8 mouse cellular contexts compared by ENCODE assay signal in the genomic region with DNA sequence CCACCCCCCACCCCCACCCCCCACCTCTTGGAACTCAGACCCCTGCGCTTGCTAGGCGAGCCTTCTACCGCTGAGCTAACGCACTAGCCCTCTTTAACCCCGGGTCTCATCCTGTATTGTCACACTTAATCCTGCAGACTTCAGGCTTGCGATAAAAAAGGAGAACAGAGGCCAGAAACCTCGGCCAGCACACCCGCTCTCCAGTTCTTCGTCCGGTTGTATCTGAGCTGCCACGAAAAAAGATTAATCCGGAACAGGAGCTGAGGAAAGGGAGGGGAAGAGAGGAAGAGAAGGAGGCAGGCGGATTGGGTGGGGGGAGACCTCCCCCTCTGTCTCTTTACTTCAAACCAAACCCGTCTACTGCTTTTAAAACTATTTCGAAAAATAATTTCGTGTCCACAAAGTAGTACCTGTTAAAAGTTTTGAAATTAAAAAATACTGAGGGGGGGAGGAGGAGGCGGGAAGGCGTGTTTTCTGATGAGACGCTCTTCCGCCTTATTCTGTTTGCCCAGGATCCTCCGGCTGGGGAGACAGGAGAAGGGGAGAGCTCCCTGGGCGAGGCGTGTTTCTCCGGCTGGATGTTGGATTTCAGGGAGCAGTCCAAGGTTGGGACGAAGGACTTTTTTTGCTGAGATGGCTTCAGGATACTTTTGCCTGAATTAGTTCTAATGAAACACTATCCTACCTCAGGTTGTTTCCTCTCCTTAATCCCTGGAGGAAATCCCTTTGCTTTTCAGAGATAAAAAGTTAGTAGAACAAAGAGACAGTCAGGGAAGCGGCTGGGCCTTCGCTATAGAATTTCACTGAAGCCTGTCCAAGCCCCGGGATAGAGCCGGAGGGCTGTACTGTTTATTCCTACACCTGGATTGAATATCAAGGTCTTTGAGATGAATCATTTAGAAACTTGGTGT. TPM values are rescaled to one million over a fixed set of nuclear protein-coding genes. Genes with fewer than 3 reads are reported as not detected.
DNase-seq lines count a peak whose midpoint lies in the region; ATAC-seq and TF ChIP-seq lines count a peak whose summit lies in the region.

No protein-coding gene starts in this region.

- H3ac ChIP-seq in myocyte (ENCODE audit: control insufficient read depth, insufficient read length): no peak overlapping the region

- TF ChIP-seq POLR2A in liver, adult 2 months (IDR thresholded peaks at IDR 0.05; ENCODE audit: extremely low read depth, insufficient read depth, low read length): no peak
- no peak for TF ChIP-seq POLR2A in myocyte (IDR thresholded peaks at IDR 0.05; ENCODE audit: insufficient read length, low read depth)

- H3K36me3 ChIP-seq in embryonic facial prominence, embryonic 15.5 days: no peaks in the 10 kb centered on the region
- H3K36me3 ChIP-seq in hindbrain, embryonic 11.5 days (ENCODE audit: control insufficient read depth, insufficient read depth, low read length): no peaks in the 10 kb centered on the region
- H3K36me3 ChIP-seq in liver, adult 2 months (ENCODE audit: control insufficient read depth, insufficient read depth, low read length): no peaks in the 10 kb centered on the region
- H3K36me3 ChIP-seq in myocyte (ENCODE audit: control insufficient read depth, insufficient read depth): no peaks in the 10 kb centered on the region

- no peaks in the 10 kb centered on the region for H3K27me3 ChIP-seq in embryonic facial prominence, embryonic 15.5 days
- no peaks in the 10 kb centered on the region for H3K27me3 ChIP-seq in hindbrain, embryonic 11.5 days (ENCODE audit: control insufficient read depth, insufficient read depth, low read length)
- H3K27me3 ChIP-seq in liver, adult 2 months (ENCODE audit: control insufficient read depth, insufficient read depth, low read length): no peaks in the 10 kb centered on the region
- no peaks in the 10 kb centered on the region for H3K27me3 ChIP-seq in myocyte (ENCODE audit: control insufficient read depth, insufficient read depth, insufficient read length)

- peak overlapping the region; percentile 41 for H3K4me3 ChIP-seq in layer of hippocampus, adult 2 months
- H3K4me3 ChIP-seq in embryonic facial prominence, embryonic 15.5 days (replicated peaks): peak overlapping the region; percentile 38
- H3K4me3 ChIP-seq in hindbrain, embryonic 11.5 days (ENCODE audit: low read depth, low read length): peak overlapping the region; percentile 24
- H3K4me3 ChIP-seq in liver, adult 2 months (ENCODE audit: insufficient read depth, low read depth, low read length): no peak overlapping the region
- peak overlapping the region; percentile 18 for H3K4me3 ChIP-seq in myocyte

- peak overlapping the region; percentile 62 for H3K4me2 ChIP-seq in embryonic facial prominence, embryonic 15.5 days (replicated peaks)
- peak overlapping the region; percentile 42 for H3K4me2 ChIP-seq in hindbrain, embryonic 11.5 days (replicated peaks; ENCODE audit: low read depth, low read length)
- H3K4me2 ChIP-seq in myocyte (ENCODE audit: low read depth): peak overlapping the region; percentile 64

- no peak for TF ChIP-seq CTCF in layer of hippocampus, adult 2 months (conservative IDR thresholded peaks at IDR 0.05)
- no peak for TF ChIP-seq CTCF in liver, adult 2 months (IDR thresholded peaks at IDR 0.05; ENCODE audit: low read depth, low read length)

- under 1% methylated on average over 29 of the region's 29 CpGs for WGBS in embryonic facial prominence, embryonic 15.5 days
- 1% methylated on average over 29 of the region's 29 CpGs for WGBS in hindbrain, embryonic 11.5 days
- WGBS in liver, adult 2 months: 37% methylated on average over 29 of the region's 29 CpGs

- no peaks in the 10 kb centered on the region for H3K79me2 ChIP-seq in liver, adult 2 months (ENCODE audit: control insufficient read depth, insufficient read depth, low read length)
- H3K79me2 ChIP-seq in myocyte (ENCODE audit: control insufficient read depth, insufficient read depth): no peaks in the 10 kb centered on the region

- peak; percentile 69; the same call in 1 of the 2 replicates for ATAC-seq in embryonic facial prominence, embryonic 15.5 days (ENCODE audit: insufficient number of reproducible peaks, low FRiP score, low TSS enrichment, low read depth)
- ATAC-seq in hindbrain, embryonic 11.5 days (ENCODE audit: low FRiP score): peak; percentile 70

- 0 out of 2 replicates have a peak overlapping the region, but pooled peaks have one; percentile 28 for H3K9ac ChIP-seq in embryonic facial prominence, embryonic 15.5 days
- H3K9ac ChIP-seq in hindbrain, embryonic 11.5 days (ENCODE audit: low read depth, low read length): peak overlapping the region; percentile 21
- peak overlapping the region; percentile 7 for H3K9ac ChIP-seq in liver, adult 2 months (ENCODE audit: low read depth, low read length)

- H3K27ac ChIP-seq in layer of hippocampus, adult 2 months: peak overlapping the region; percentile 64
- H3K27ac ChIP-seq in embryonic facial prominence, embryonic 15.5 days (replicated peaks): peak overlapping the region; percentile 67
- H3K27ac ChIP-seq in hindbrain, embryonic 11.5 days (ENCODE audit: low read depth, low read length): peak overlapping the region; percentile 1; the same call in 1 of the 2 replicates
- H3K27ac ChIP-seq in liver, adult 2 months (replicated peaks; ENCODE audit: insufficient read depth, low read depth, low read length): peak overlapping the region; percentile 65

- H3K9me3 ChIP-seq in embryonic facial prominence, embryonic 15.5 days (replicated peaks): no peaks in the 10 kb centered on the region
- no peaks in the 10 kb centered on the region for H3K9me3 ChIP-seq in hindbrain, embryonic 11.5 days (ENCODE audit: control insufficient read depth, low read length)

- DNase-seq in layer of hippocampus, adult 2 months (ENCODE audit: low spot score in 2 of 2): no peak
- DNase-seq in layer of hippocampus, adult 9-10 months (ENCODE audit: low spot score): no peak
- DNase-seq in hindbrain, embryonic 11.5 days (ENCODE audit: low spot score): peak; percentile 58
- no peak for DNase-seq in liver, adult 2 months (ENCODE audit: extremely low read depth, low read depth, low spot score)
- DNase-seq in layer of hippocampus, adult 11-12 months (ENCODE audit: low spot score): no peak
- DNase-seq in urinary bladder, adult 2 months (ENCODE audit: low spot score): no peak

- no peaks in the 10 kb centered on the region; the same call in 1 of the 2 replicates for H3K4me1 ChIP-seq in embryonic facial prominence, embryonic 15.5 days
- no peaks in the 10 kb centered on the region for H3K4me1 ChIP-seq in hindbrain, embryonic 11.5 days (replicated peaks; ENCODE audit: control insufficient read depth, insufficient read depth, low read length)
- H3K4me1 ChIP-seq in liver, adult 2 months (ENCODE audit: control insufficient read depth, insufficient read depth, low read length): peaks cover 15% of the 10 kb centered on the region

TF ChIP-seq in myocyte, 11 proteins besides CTCF, POLR2A, EP300 and RAD21:
- TF ChIP-seq CEBPB (IDR thresholded peaks at IDR 0.05; ENCODE audit: insufficient read depth, poor library complexity, severe bottlenecking): no peak
- no peak for TF ChIP-seq TCF3 (IDR thresholded peaks at IDR 0.05; ENCODE audit: insufficient read length, low read depth)
- TF ChIP-seq E2F4 (IDR thresholded peaks at IDR 0.05; ENCODE audit: insufficient read depth): no peak
- no peak for TF ChIP-seq MYOG (IDR thresholded peaks at IDR 0.05; ENCODE audit: control insufficient read depth in 1 of 3, insufficient read depth in 1 of 3, insufficient read length in 2 of 3, low read depth in 2 of 3)
- TF ChIP-seq MYOD1 (IDR thresholded peaks at IDR 0.05; ENCODE audit: control insufficient read depth in 1 of 3, insufficient read length in 2 of 3, low read depth in 2 of 3): no peak
- no peak for TF ChIP-seq TCF12 (IDR thresholded peaks at IDR 0.05; ENCODE audit: insufficient read depth, poor library complexity, severe bottlenecking)
- no peak for TF ChIP-seq POLR2AphosphoS2 (IDR thresholded peaks at IDR 0.05; ENCODE audit: insufficient read length, low read depth)
- no peak for TF ChIP-seq USF1 (IDR thresholded peaks at IDR 0.05; ENCODE audit: low read depth)
- no peak for TF ChIP-seq SRF (IDR thresholded peaks at IDR 0.05; ENCODE audit: control insufficient read depth, insufficient read length, low read depth)
- TF ChIP-seq MAX (IDR thresholded peaks at IDR 0.05; ENCODE audit: low read depth): no peak
- no peak for TF ChIP-seq REST (IDR thresholded peaks at IDR 0.05; ENCODE audit: insufficient read depth, insufficient read length)

RNA-seq across cellular contexts. Expression of gene Dusp6, which starts 59.2 kb away (rescaled TPM):
- 10 to 100 TPM; 64.9 to 66.7 TPM for total RNA-seq in layer of hippocampus, adult 2 months (2021)
- polyA plus RNA-seq in embryonic facial prominence, embryonic 15.5 days (2015; fragmentation: Nextera tagmentation; extraction: Ambion mirVana): 65.2 and 68.1 TPM in 2 replicates
- 41.3 and 48.3 TPM in 2 replicates for polyA plus RNA-seq in hindbrain, embryonic 11.5 days (2014; fragmentation: Nextera tagmentation; extraction: Ambion mirVana)
- total RNA-seq in liver, adult 2 months (2014; rRNA removed): 29.3 and 29.9 TPM in 2 replicates
- polyA plus RNA-seq in liver, adult 2 months (2012; rRNA removed): 45.5 and 48.4 TPM in 2 replicates
- 21.6 TPM for polyA plus RNA-seq in myocyte (2012; fragmentation: generic; extraction: Trizol)
- 27.4 and 29.3 TPM in 2 replicates for polyA plus RNA-seq in urinary bladder, adult 2 months (2012; rRNA removed)

Comparison
In these comparisons a context has a peak if more than half of its experiments do, and no peak if none do; other contexts are left out.
1. H3K27ac ChIP-seq: peak in every context shown above with its lines; median percentile 67 in embryonic facial prominence, embryonic 15.5 days; 65 in liver, adult 2 months; 64 in layer of hippocampus, adult 2 months; 1 in hindbrain, embryonic 11.5 days.